Mouse (Mus musculus) liver, embryonic 11.5 days (tissue): Measurements from ENCODE around the gene Klb. TPM values are rescaled to one million over a fixed set of nuclear protein-coding genes. Genes with fewer than 3 reads are reported as not detected.
"Not testable (repeated sequence)": the region's sequence is repeated elsewhere in the genome, so short reads cannot be mapped to it uniquely, and the experiment has no call there.

ENCODE experiments used
- ATAC-seq: fragments of 200-750 bp; cut with Nextera tagmentation; replicated peaks from 2 replicates; pipeline ENCODE4 v1.8.0; 2017; ENCODE audit warnings: moderate number of reproducible peaks, mild to moderate bottlenecking, moderate TSS enrichment, moderate library complexity; ENCODE audit not compliant: low FRiP score
- DNase-seq: peaks from one replicate; pipeline ENCODE4 v3.0.0-alpha.2; 2017; ENCODE audit warnings: low spot score
- H3K27ac ChIP-seq: fragments of 300-500 bp; sonication (generic); 2 replicates; pipeline ENCODE4 v1.5.1; 2014; ENCODE audit warnings: mild to moderate bottlenecking, low read depth, low read length, control low read depth
- H3K27me3 ChIP-seq: fragments of 300-500 bp; sonication (generic); replicated peaks from 2 replicates; pipeline ENCODE4 v1.6.1; 2014; ENCODE audit warnings: low read length, mixed read lengths; ENCODE audit not compliant: control insufficient read depth, insufficient read depth
- H3K36me3 ChIP-seq: fragments of 300-500 bp; sonication (generic); 2 replicates; pipeline ENCODE4 v1.6.1; 2014; ENCODE audit warnings: mild to moderate bottlenecking, low read length, moderate library complexity, mixed read lengths; ENCODE audit not compliant: control insufficient read depth, insufficient read depth
- H3K4me1 ChIP-seq: fragments of 300-500 bp; sonication (generic); replicated peaks from 2 replicates; pipeline ENCODE4 v1.6.1; 2014; ENCODE audit warnings: low read length, mixed read lengths; ENCODE audit not compliant: control insufficient read depth, insufficient read depth
- H3K4me2 ChIP-seq: fragments of 300-500 bp; sonication (generic); 2 replicates; pipeline ENCODE4 v1.6.1; 2014; ENCODE audit warnings: mild to moderate bottlenecking, control low read depth, moderate library complexity
- H3K4me3 ChIP-seq: fragments of 300-500 bp; sonication (generic); 2 replicates; pipeline ENCODE4 v1.5.1; 2014; ENCODE audit warnings: low read depth, low read length, control low read depth
- H3K9ac ChIP-seq: fragments of 300-500 bp; sonication (generic); 2 replicates; pipeline ENCODE4 v1.6.1; 2014; ENCODE audit warnings: low read depth, low read length, control low read depth
- H3K9me3 ChIP-seq: fragments of 300-500 bp; sonication (generic); 2 replicates; pipeline ENCODE4 v1.6.1; 2016; ENCODE audit warnings: low read length, inconsistent platforms, mixed read lengths; ENCODE audit not compliant: control insufficient read depth
- WGBS: fragments of 180-500 bp; shearing (Covaris S2); extraction: QIAGEN DNeasy Blood & Tissue Kit; methylation state at CpG from one replicate; pipeline ENCODE4 v1.1.7; 2014; 5-methylcytosine and 5-hydroxymethylcytosine counted together
- polyA plus RNA-seq: library from polyadenylated mRNA; unstranded; fragments of >200 nt; fragmentation: Nextera tagmentation; extraction: Ambion mirVana; gene quantifications from 2 replicates; pipeline ENCODE4 v1.2.1, GENCODE M21; 2014

The Klb gene
- polyA plus RNA-seq, result 10.8 and 11.6 TPM in 2 replicates

GRCm38 (mm10) chr5:65348168-65348567 lies at the start of gene Klb:
TSS of gene Klb (plus strand) at chr5:65348314.
- H3K27me3 ChIP-seq, result no peaks in the 10 kb centered on the region
- H3K9me3 ChIP-seq, result no peaks in the 10 kb centered on the region
- peak within 1 kb of the TSS; percentile 16; the same call in 1 of the 2 replicates for H3K4me2 ChIP-seq
- ATAC-seq, result no peak
- 64% methylated on average over 15 of the region's 15 CpGs for WGBS
- H3K36me3 ChIP-seq, result no peaks in the 10 kb centered on the region
- no peak within 1 kb of the TSS for H3K9ac ChIP-seq
- H3K4me3 ChIP-seq, result peak within 1 kb of the TSS; percentile 37
- H3K27ac ChIP-seq, result no peak within 1 kb of the TSS
- H3K4me1 ChIP-seq, result no peaks in the 10 kb centered on the region
- no peak for DNase-seq

GRCm38 (mm10) chr5:65299623-65300022 lies 48.5 kb upstream of the Klb start:
- ATAC-seq, H3K9ac ChIP-seq, DNase-seq, H3K4me3 ChIP-seq, H3K4me2 ChIP-seq, H3K36me3 ChIP-seq, H3K27me3 ChIP-seq, H3K27ac ChIP-seq, H3K9me3 ChIP-seq: not testable (repeated sequence)
- 84% methylated on average over 1 of the region's 1 CpGs for WGBS
- H3K4me1 ChIP-seq, result peaks cover 15% of the 10 kb centered on the region

- Histone ChIP-seq H3K4me2 (no peak overlapping the region), H3K9me3 (no peaks in the 10 kb centered on the region), H3K27ac (no peak overlapping the region), H3K27me3 (no peaks in the 10 kb centered on the region), H3K4me3 (no peak overlapping the region), H3K9ac (no peak overlapping the region), H3K36me3 (peaks cover 8% of the 10 kb centered on the region; the same call in 1 of the 2 replicates), H3K4me1 (peaks cover 15% of the 10 kb centered on the region)
- ATAC-seq, result no peak
- 83% methylated on average over 9 of the region's 9 CpGs for WGBS
- no peak for DNase-seq
These were observed 48.0 kb upstream of the Klb start for GRCm38 (mm10) chr5:65300121-65300520.

- H3K27me3 ChIP-seq, result no peaks in the 10 kb centered on the region
- DNase-seq, result no peak
- WGBS, result 82% methylated on average over 9 of the region's 9 CpGs
- no peak overlapping the region for H3K27ac ChIP-seq
- no peak overlapping the region for H3K4me3 ChIP-seq
- H3K9ac ChIP-seq, result no peak overlapping the region
- no peak overlapping the region for H3K4me2 ChIP-seq
- H3K9me3 ChIP-seq, result no peaks in the 10 kb centered on the region
- peaks cover 11% of the 10 kb centered on the region for H3K36me3 ChIP-seq
- no peak for ATAC-seq
- no peaks in the 10 kb centered on the region for H3K4me1 ChIP-seq
These were observed 42.6 kb upstream of the Klb start for GRCm38 (mm10) chr5:65305516-65305915.

GRCm38 (mm10) chr5:65308208-65308607 lies 39.9 kb upstream of the Klb start:
- ATAC-seq, result no peak
- H3K27me3 ChIP-seq, result no peaks in the 10 kb centered on the region
- no peaks in the 10 kb centered on the region for H3K4me1 ChIP-seq
- 92% methylated on average over 7 of the region's 7 CpGs for WGBS
- peaks cover 11% of the 10 kb centered on the region for H3K36me3 ChIP-seq
- no peak overlapping the region for H3K27ac ChIP-seq
- H3K4me2 ChIP-seq, result no peak overlapping the region
- no peaks in the 10 kb centered on the region for H3K9me3 ChIP-seq
- no peak overlapping the region for H3K4me3 ChIP-seq
- DNase-seq, result no peak
- H3K9ac ChIP-seq, result no peak overlapping the region

GRCm38 (mm10) chr5:65308866-65309265 lies 39.2 kb upstream of the Klb start:
- Histone ChIP-seq H3K4me2 (no peak overlapping the region), H3K9ac (no peak overlapping the region), H3K4me3 (no peak overlapping the region), H3K27me3 (no peaks in the 10 kb centered on the region), H3K27ac (no peak overlapping the region), H3K9me3 (no peaks in the 10 kb centered on the region), H3K36me3 (peaks cover 11% of the 10 kb centered on the region), H3K4me1 (no peaks in the 10 kb centered on the region)
- no peak for ATAC-seq
- WGBS, result 86% methylated on average over 3 of the region's 3 CpGs
- no peak for DNase-seq

GRCm38 (mm10) chr5:65319176-65319575 lies 28.9 kb upstream of the Klb start:
- Histone ChIP-seq H3K27ac (no peak overlapping the region), H3K36me3 (peaks cover 12% of the 10 kb centered on the region; the same call in 1 of the 2 replicates), H3K4me2 (no peak overlapping the region), H3K4me3 (no peak overlapping the region), H3K9ac (no peak overlapping the region), H3K4me1 (no peaks in the 10 kb centered on the region), H3K9me3 (no peaks in the 10 kb centered on the region), H3K27me3 (no peaks in the 10 kb centered on the region)
- WGBS, result 84% methylated on average over 9 of the region's 9 CpGs
- DNase-seq (no peak), ATAC-seq (no peak)

- Histone ChIP-seq H3K4me3 (no peak overlapping the region), H3K36me3 (peaks cover 10% of the 10 kb centered on the region), H3K9me3 (no peaks in the 10 kb centered on the region), H3K4me2 (no peak overlapping the region), H3K27me3 (no peaks in the 10 kb centered on the region), H3K9ac (no peak overlapping the region), H3K4me1 (0 out of 2 replicates have a peak, but pooled peaks cover 5% of the 10 kb centered on the region), H3K27ac (no peak overlapping the region)
- ATAC-seq (no peak), DNase-seq (no peak)
- 80% methylated on average over 10 of the region's 10 CpGs for WGBS
These were observed 25.9 kb upstream of the Klb start for GRCm38 (mm10) chr5:65322165-65322564.

- WGBS, result 91% methylated on average over 3 of the region's 3 CpGs
- no peaks in the 10 kb centered on the region for H3K27me3 ChIP-seq
These were observed 23.8 kb upstream of the Klb start for GRCm38 (mm10) chr5:65324271-65324670.

More at GRCm38 (mm10) chr5:65324271-65324670, 23.8 kb upstream of the Klb start:
- DNase-seq (no peak), ATAC-seq (no peak)
- H3K36me3 ChIP-seq, result peaks cover 7% of the 10 kb centered on the region
- no peak overlapping the region for H3K4me2 ChIP-seq
- H3K4me3 ChIP-seq, result no peak overlapping the region
- H3K9me3 ChIP-seq, result no peaks in the 10 kb centered on the region
- no peak overlapping the region for H3K27ac ChIP-seq
- H3K4me1 ChIP-seq, result 0 out of 2 replicates have a peak, but pooled peaks cover 5% of the 10 kb centered on the region
- no peak overlapping the region for H3K9ac ChIP-seq
